Mouse (Mus musculus) cerebellum, postnatal 25 days (tissue): ENCODE results near the gene Rac2.
A peak's percentile ranks its signal among the peaks of the same experiment; 100 is the strongest.

Experiments used
- DNase-seq, 2 experiments: peaks; one replicate each; pipeline ENCODE4 v3.0.0; 2021; ENCODE audit warnings: mixed read lengths in 2 of 2

Rac2 gene

GRCm38 (mm10) chr15:78587050-78587994, 14.7 kb upstream of the Rac2 start:
- peak; percentile 84 to 90 for DNase-seq

- no peak for DNase-seq
These were observed 12.8 kb upstream of the Rac2 start for GRCm38 (mm10) chr15:78585404-78585803.

GRCm38 (mm10) chr15:78583352-78583751, 10.8 kb upstream of the Rac2 start:
- peak in 1 of 2 experiments; percentile 19 for DNase-seq

- DNase-seq, result no peak
These were observed 3.8 kb upstream of the Rac2 start for GRCm38 (mm10) chr15:78576284-78576810.

- no peak for DNase-seq
These were observed 348 bp downstream of the Rac2 start for GRCm38 (mm10) chr15:78572270-78572600.

- DNase-seq, result no peak
These were observed 871 bp downstream of the Rac2 start for GRCm38 (mm10) chr15:78571554-78572269.

- no peak for DNase-seq
These were observed 2.4 kb downstream of the Rac2 start for GRCm38 (mm10) chr15:78570170-78570569.

GRCm38 (mm10) chr15:78567608-78568120, 4.9 kb downstream of the Rac2 start:
- no peak for DNase-seq

GRCm38 (mm10) chr15:78564764-78565435, 7.7 kb downstream of the Rac2 start:
- DNase-seq, result no peak

- DNase-seq, result no peak
These were observed 8.6 kb downstream of the Rac2 start for GRCm38 (mm10) chr15:78563937-78564336.

- no peak for DNase-seq
These were observed 9.2 kb downstream of the Rac2 start for GRCm38 (mm10) chr15:78563344-78563743.

- DNase-seq, result no peak
These were observed 13.2 kb downstream of the Rac2 start for GRCm38 (mm10) chr15:78559141-78559979.

GRCm38 (mm10) chr15:78557693-78558535, 14.7 kb downstream of the Rac2 start:
- DNase-seq, result no peak

GRCm38 (mm10) chr15:78554545-78555313, 17.9 kb downstream of the Rac2 start:
- DNase-seq, result no peak

- no peak for DNase-seq
These were observed 23.3 kb downstream of the Rac2 start for GRCm38 (mm10) chr15:78549189-78549734.

GRCm38 (mm10) chr15:78548711-78549110, 23.9 kb downstream of the Rac2 start:
- DNase-seq, result no peak

- DNase-seq, result no peak
These were observed 24.3 kb downstream of the Rac2 start for GRCm38 (mm10) chr15:78548336-78548665.

- DNase-seq, result peak; percentile 45 to 66
These were observed 24.9 kb downstream of the Rac2 start for GRCm38 (mm10) chr15:78547415-78548335.

GRCm38 (mm10) chr15:78546060-78546459, 26.5 kb downstream of the Rac2 start:
- DNase-seq, result no peak
